Mouse (Mus musculus) cerebellum, adult 2 months (tissue): ENCODE measurements around the gene Olfm2. TPM values are rescaled to one million over a fixed set of nuclear protein-coding genes. Genes with fewer than 3 reads are reported as not detected.
A peak's percentile ranks its signal among the peaks of the same experiment; 100 is the strongest.
"Not testable (repeated sequence)": the region's sequence is repeated elsewhere in the genome, so short reads cannot be mapped to it uniquely, and the experiment has no call there.

ENCODE experiments used
- DNase-seq, 2 experiments: peaks; one replicate each; pipeline ENCODE4 v3.0.0; 2021
- H3K27ac ChIP-seq: fragments of 200-500 bp; 2 replicates; pipeline ENCODE4 v1.5.1; 2012; ENCODE audit warnings: low read length, control low read depth, inconsistent platforms; ENCODE audit not compliant: insufficient read depth
- H3K27me3 ChIP-seq: fragments of 200-500 bp; 2 replicates; pipeline ENCODE4 v1.6.1; 2012; ENCODE audit warnings: inconsistent platforms, mild to moderate bottlenecking, low read length, moderate library complexity; ENCODE audit not compliant: control insufficient read depth, insufficient read depth
- H3K4me1 ChIP-seq: fragments of 200-500 bp; 2 replicates; pipeline ENCODE4 v1.6.1; 2011; ENCODE audit warnings: low read length; ENCODE audit not compliant: control insufficient read depth, insufficient read depth
- H3K4me3 ChIP-seq: fragments of 200-500 bp; replicated peaks from 2 replicates; pipeline ENCODE3; 2011; ENCODE audit warnings: mild to moderate bottlenecking, low read depth, low read length, control low read depth; ENCODE audit not compliant: insufficient read depth
- CTCF ChIP-seq: fragments of 200-500 bp; IDR thresholded peaks from 2 replicates; pipeline ENCODE4 v1.5.1; 2011; ENCODE audit warnings: low read depth, mild to moderate bottlenecking, control low read depth, low read length, moderate library complexity, borderline replicate concordance; ENCODE audit not compliant: insufficient read depth
- POLR2A ChIP-seq: fragments of 200-500 bp; IDR thresholded peaks from 2 replicates; pipeline ENCODE4 v1.6.1; 2011; ENCODE audit warnings: low read length, control low read depth, borderline replicate concordance; ENCODE audit not compliant: insufficient read depth
- WGBS: fragments of 180-500 bp; shearing (Covaris S2); methylation state at CpG from one replicate; pipeline ENCODE4 v1.1.7; 2018; 5-methylcytosine and 5-hydroxymethylcytosine counted together
- polyA plus RNA-seq: library from polyadenylated mRNA; depleted of rRNA; stranded (reverse); fragments of >200 nt; gene quantifications from 2 replicates; pipeline ENCODE4 v1.2.3, GENCODE M21; 2012

Gene Olfm2
- polyA plus RNA-seq, 1 experiment = 54.1 TPM

GRCm38 (mm10) chr9:20703832-20704380 lies 42.2 kb downstream of the Olfm2 start:
- H3K4me1 ChIP-seq = no peaks in the 10 kb centered on the region
- no peak for TF ChIP-seq POLR2A
- no peak for TF ChIP-seq CTCF
- H3K27ac ChIP-seq = no peak overlapping the region
- H3K4me3 ChIP-seq = no peak overlapping the region
- DNase-seq = no peak
- H3K27me3 ChIP-seq = no peaks in the 10 kb centered on the region
- WGBS = 19% methylated on average over 8 of the region's 8 CpGs

- 21% methylated on average over 8 of the region's 8 CpGs for WGBS
- H3K27ac ChIP-seq = no peak overlapping the region
- no peak overlapping the region for H3K4me3 ChIP-seq
These were observed 48.7 kb downstream of the Olfm2 start for GRCm38 (mm10) chr9:20697466-20697865.

GRCm38 (mm10) chr9:20696107-20696712 lies 49.9 kb downstream of the Olfm2 start:
- DNase-seq = no peak
- Histone ChIP-seq H3K4me1 (no peaks in the 10 kb centered on the region), H3K27ac (no peak overlapping the region), H3K4me3 (no peak overlapping the region), H3K27me3 (no peaks in the 10 kb centered on the region)
- 80% methylated on average over 5 of the region's 5 CpGs for WGBS
- no peak for TF ChIP-seq POLR2A
- TF ChIP-seq CTCF = no peak

More at GRCm38 (mm10) chr9:20697466-20697865, 48.7 kb downstream of the Olfm2 start:
- Histone ChIP-seq H3K27me3 (no peaks in the 10 kb centered on the region), H3K4me1 (no peaks in the 10 kb centered on the region)
- TF ChIP-seq POLR2A (no peak), CTCF (no peak)
- DNase-seq = no peak

- Histone ChIP-seq H3K27me3 (no peaks in the 10 kb centered on the region), H3K27ac (no peak overlapping the region), H3K4me3 (peak overlapping the region; percentile 23), H3K4me1 (no peaks in the 10 kb centered on the region)
- TF ChIP-seq POLR2A (no peak), CTCF (no peak)
- 4% methylated on average over 25 of the region's 25 CpGs for WGBS
- no peak for DNase-seq
These were observed 51.4 kb downstream of the Olfm2 start for GRCm38 (mm10) chr9:20694721-20695235.

GRCm38 (mm10) chr9:20692863-20693262 lies 53.3 kb downstream of the Olfm2 start:
- Histone ChIP-seq H3K4me1 (no peaks in the 10 kb centered on the region), H3K27me3 (no peaks in the 10 kb centered on the region), H3K27ac (no peak overlapping the region), H3K4me3 (no peak overlapping the region)
- DNase-seq = no peak
- 99% methylated on average over 3 of the region's 3 CpGs for WGBS
- TF ChIP-seq POLR2A (no peak), CTCF (no peak)

- DNase-seq, H3K27me3 ChIP-seq, H3K4me3 ChIP-seq, H3K4me1 ChIP-seq, H3K27ac ChIP-seq: not testable (repeated sequence)
- 96% methylated on average over 2 of the region's 2 CpGs for WGBS
These were observed 55.7 kb downstream of the Olfm2 start for GRCm38 (mm10) chr9:20690449-20690848.

GRCm38 (mm10) chr9:20689913-20690312 lies 56.2 kb downstream of the Olfm2 start:
- no peak overlapping the region for H3K27ac ChIP-seq
- 17% methylated on average over 4 of the region's 4 CpGs for WGBS
- no peak overlapping the region for H3K4me3 ChIP-seq
- H3K4me1 ChIP-seq = no peaks in the 10 kb centered on the region
- H3K27me3 ChIP-seq = no peaks in the 10 kb centered on the region
- no peak for DNase-seq
- TF ChIP-seq CTCF (no peak), POLR2A (no peak)

GRCm38 (mm10) chr9:20689403-20689802 lies 56.7 kb downstream of the Olfm2 start:
- Histone ChIP-seq H3K4me3 (no peak overlapping the region), H3K27me3 (no peaks in the 10 kb centered on the region), H3K27ac (no peak overlapping the region), H3K4me1 (no peaks in the 10 kb centered on the region)
- TF ChIP-seq CTCF = no peak
- no peak for TF ChIP-seq POLR2A
- no peak for DNase-seq
- 33% methylated on average over 1 of the region's 1 CpGs for WGBS
